Mouse (Mus musculus): ENCODE results near the gene Fmo5. TPM values are rescaled to one million over a fixed set of nuclear protein-coding genes. Genes with fewer than 3 reads are reported as not detected.

The Fmo5 gene
- polyA plus RNA-seq, 1 experiment from 2014 or later = 6.1 TPM

- H3K4me2 ChIP-seq (replicated peaks; ENCODE audit: low read depth, low read length) = no peak overlapping the region
- no peak overlapping the region for H3K4me3 ChIP-seq (ENCODE audit: low read depth, low read length)
- peaks cover 31% of the 10 kb centered on the region for H3K36me3 ChIP-seq (ENCODE audit: insufficient read depth, low read length)
- no peaks in the 10 kb centered on the region for H3K27me3 ChIP-seq (replicated peaks; ENCODE audit: insufficient read depth, low read length)
- no peak for DNase-seq (ENCODE audit: low spot score)
- no peaks in the 10 kb centered on the region for H3K4me1 ChIP-seq (ENCODE audit: insufficient read depth, low read depth, low read length)
- H3K9me3 ChIP-seq (ENCODE audit: low read length) = no peaks in the 10 kb centered on the region
- no peak for ATAC-seq
- no peak overlapping the region for H3K27ac ChIP-seq (ENCODE audit: low read length)
- no peak overlapping the region for H3K9ac ChIP-seq (replicated peaks; ENCODE audit: low read depth)
- WGBS = 57% methylated on average over 8 of the region's 8 CpGs
- no peak for TF ChIP-seq EP300 (IDR thresholded peaks at IDR 0.05)
- no peak for TF ChIP-seq CTCF (IDR thresholded peaks at IDR 0.05)
These were observed 37.5 kb downstream of the Fmo5 start for GRCm38 (mm10) chr3:97666154-97666553.

- Histone ChIP-seq H3K27ac (ENCODE audit: low read length) (no peak overlapping the region), H3K4me3 (ENCODE audit: low read depth, low read length) (no peak overlapping the region), H3K9me3 (ENCODE audit: low read length) (no peaks in the 10 kb centered on the region), H3K36me3 (ENCODE audit: insufficient read depth, low read length) (peaks cover 35% of the 10 kb centered on the region), H3K4me2 (replicated peaks; ENCODE audit: low read depth, low read length) (no peak overlapping the region), H3K27me3 (replicated peaks; ENCODE audit: insufficient read depth, low read length) (no peaks in the 10 kb centered on the region), H3K9ac (replicated peaks; ENCODE audit: low read depth) (no peak overlapping the region), H3K4me1 (ENCODE audit: insufficient read depth, low read depth, low read length) (no peaks in the 10 kb centered on the region)
- WGBS = 62% methylated on average over 14 of the region's 14 CpGs
- no peak for ATAC-seq
- no peak for TF ChIP-seq CTCF (IDR thresholded peaks at IDR 0.05)
- TF ChIP-seq EP300 (IDR thresholded peaks at IDR 0.05) = no peak
- no peak for DNase-seq (ENCODE audit: low spot score)
These were observed 38.6 kb downstream of the Fmo5 start for GRCm38 (mm10) chr3:97667093-97667675.

- no peak for TF ChIP-seq EP300 (IDR thresholded peaks at IDR 0.05)
- WGBS = 81% methylated on average over 7 of the region's 7 CpGs
- DNase-seq (ENCODE audit: low spot score) (no peak), ATAC-seq (no peak)
- Histone ChIP-seq H3K9ac (replicated peaks; ENCODE audit: low read depth) (no peak within 1 kb of the TSS), H3K27ac (ENCODE audit: low read length) (no peak within 1 kb of the TSS), H3K36me3 (ENCODE audit: insufficient read depth, low read length) (0 out of 2 replicates have a peak, but pooled peaks cover 9% of the 10 kb centered on the region), H3K4me1 (ENCODE audit: insufficient read depth, low read depth, low read length) (no peaks in the 10 kb centered on the region), H3K9me3 (ENCODE audit: low read length) (no peaks in the 10 kb centered on the region), H3K4me2 (replicated peaks; ENCODE audit: low read depth, low read length) (no peak within 1 kb of the TSS), H3K27me3 (replicated peaks; ENCODE audit: insufficient read depth, low read length) (no peaks in the 10 kb centered on the region), H3K4me3 (ENCODE audit: low read depth, low read length) (no peak within 1 kb of the TSS)
These were observed 46.1 kb downstream of the Fmo5 start, which contains the start of gene Gm17651 for GRCm38 (mm10) chr3:97674644-97675110. Gm17651 (minus strand) TSS chr3:97674694.

- no peak for ATAC-seq
- no peak overlapping the region for H3K4me3 ChIP-seq (ENCODE audit: low read depth, low read length)
- no peak for DNase-seq (ENCODE audit: low spot score)
- H3K4me2 ChIP-seq (replicated peaks; ENCODE audit: low read depth, low read length) = no peak overlapping the region
- H3K36me3 ChIP-seq (ENCODE audit: insufficient read depth, low read length) = 0 out of 2 replicates have a peak, but pooled peaks cover 3% of the 10 kb centered on the region
- TF ChIP-seq CTCF (IDR thresholded peaks at IDR 0.05) (no peak), EP300 (IDR thresholded peaks at IDR 0.05) (no peak)
- H3K9ac ChIP-seq (replicated peaks; ENCODE audit: low read depth) = no peak overlapping the region
- no peaks in the 10 kb centered on the region for H3K9me3 ChIP-seq (ENCODE audit: low read length)
- H3K27me3 ChIP-seq (replicated peaks; ENCODE audit: insufficient read depth, low read length) = no peaks in the 10 kb centered on the region
- 96% methylated on average over 3 of the region's 3 CpGs for WGBS
- 0 out of 2 replicates have a peak, but pooled peaks cover under 1% of the 10 kb centered on the region for H3K4me1 ChIP-seq (ENCODE audit: insufficient read depth, low read depth, low read length)
- no peak overlapping the region for H3K27ac ChIP-seq (ENCODE audit: low read length)
These were observed 47.5 kb downstream of the Fmo5 start for GRCm38 (mm10) chr3:97676126-97676525.

- TF ChIP-seq CTCF (IDR thresholded peaks at IDR 0.05) (no peak), EP300 (IDR thresholded peaks at IDR 0.05) (no peak)
- no peaks in the 10 kb centered on the region for H3K27me3 ChIP-seq (replicated peaks; ENCODE audit: insufficient read depth, low read length)
- H3K4me2 ChIP-seq (replicated peaks; ENCODE audit: low read depth, low read length) = no peak overlapping the region
- DNase-seq (ENCODE audit: low spot score) = no peak
- no peak for ATAC-seq
- peaks cover 11% of the 10 kb centered on the region; the same call in 1 of the 2 replicates for H3K4me1 ChIP-seq (ENCODE audit: insufficient read depth, low read depth, low read length)
- no peak overlapping the region for H3K4me3 ChIP-seq (ENCODE audit: low read depth, low read length)
- 81% methylated on average over 3 of the region's 3 CpGs for WGBS
- no peaks in the 10 kb centered on the region for H3K9me3 ChIP-seq (ENCODE audit: low read length)
- no peak overlapping the region for H3K27ac ChIP-seq (ENCODE audit: low read length)
- no peaks in the 10 kb centered on the region for H3K36me3 ChIP-seq (ENCODE audit: insufficient read depth, low read length)
- H3K9ac ChIP-seq (replicated peaks; ENCODE audit: low read depth) = no peak overlapping the region
These were observed 49.8 kb downstream of the Fmo5 start for GRCm38 (mm10) chr3:97678416-97678815.

GRCm38 (mm10) chr3:97680631-97681320, 52.2 kb downstream of the Fmo5 start:
- WGBS = 3% methylated on average over 28 of the region's 28 CpGs
- Histone ChIP-seq H3K4me3 (ENCODE audit: low read depth, low read length) (peak overlapping the region; percentile 39), H3K4me1 (ENCODE audit: insufficient read depth, low read depth, low read length) (peaks cover 11% of the 10 kb centered on the region; the same call in 1 of the 2 replicates), H3K27me3 (replicated peaks; ENCODE audit: insufficient read depth, low read length) (no peaks in the 10 kb centered on the region), H3K4me2 (replicated peaks; ENCODE audit: low read depth, low read length) (peak overlapping the region; percentile 82), H3K9ac (replicated peaks; ENCODE audit: low read depth) (peak overlapping the region; percentile 23; the same call in 1 of the 2 replicates), H3K36me3 (ENCODE audit: insufficient read depth, low read length) (no peaks in the 10 kb centered on the region), H3K27ac (ENCODE audit: low read length) (no peak overlapping the region), H3K9me3 (ENCODE audit: low read length) (no peaks in the 10 kb centered on the region)
- TF ChIP-seq CTCF (IDR thresholded peaks at IDR 0.05) (peak; percentile 90), EP300 (IDR thresholded peaks at IDR 0.05) (no peak)
- DNase-seq (ENCODE audit: low spot score) = peak; percentile 75
- peak; percentile 62 for ATAC-seq

All from lung, postnatal 0 days (tissue).